In the genomic region with DNA sequence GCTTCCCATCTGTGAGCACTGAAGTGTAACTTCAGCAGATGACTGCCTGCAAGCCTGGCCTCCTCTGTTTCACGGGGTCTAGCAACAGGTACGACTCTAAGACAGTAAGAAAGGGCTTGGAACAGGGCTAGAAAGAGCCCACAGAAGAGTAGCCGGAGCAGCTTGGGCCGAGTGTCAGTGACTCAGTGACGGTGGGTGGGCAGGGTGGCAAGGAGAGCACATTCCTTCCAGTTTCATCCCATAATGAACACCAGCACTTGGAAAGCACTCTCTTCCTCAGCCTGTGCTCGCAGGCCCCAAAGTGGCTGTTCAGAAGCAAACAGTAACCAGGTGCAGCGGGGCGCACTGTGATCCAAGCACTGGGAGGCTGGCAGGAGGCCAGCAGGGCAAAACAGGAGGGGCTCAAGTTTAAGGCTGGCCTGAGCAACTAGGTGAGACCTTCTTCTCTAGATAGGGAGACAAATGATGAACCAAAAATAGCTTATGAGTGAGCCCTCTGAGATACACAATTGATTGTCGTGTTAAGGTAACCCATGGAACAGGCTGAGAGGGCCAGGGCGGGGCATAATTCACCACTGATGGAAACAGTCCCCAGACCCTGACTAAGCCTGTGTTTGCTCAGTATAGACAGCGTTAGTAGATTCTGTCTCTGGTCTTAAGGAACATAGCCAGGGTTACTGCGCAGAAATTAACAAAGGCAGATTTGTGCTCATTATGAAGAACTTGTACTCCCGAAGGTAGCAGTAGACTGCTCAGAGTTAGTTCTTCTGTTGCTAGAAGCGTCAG, we compare ENCODE assay signal across 8 mouse cellular contexts. TPM values are rescaled to one million over a fixed set of nuclear protein-coding genes. Genes with fewer than 3 reads are reported as not detected.
DNase-seq lines count a peak whose midpoint lies in the region; ATAC-seq and TF ChIP-seq lines count a peak whose summit lies in the region.

No protein-coding gene starts in this region.

- H3K9ac ChIP-seq in CH12.LX (ENCODE audit: insufficient read depth, low read depth), result no peak overlapping the region
- peak overlapping the region; percentile 44 for H3K9ac ChIP-seq in forebrain, embryonic 11.5 days (ENCODE audit: low read length)
- peak overlapping the region; percentile 4; the same call in 1 of the 2 replicates for H3K9ac ChIP-seq in limb, embryonic 14.5 days (ENCODE audit: low read depth, low read length, severe bottlenecking)

- ATAC-seq in forebrain, embryonic 11.5 days (replicated peaks; ENCODE audit: low FRiP score), result 0 out of 2 replicates have a peak, but pooled peaks have one; percentile 21
- ATAC-seq in limb, embryonic 14.5 days (ENCODE audit: low FRiP score, low read depth), result no peak
- no peak for ATAC-seq in inflammation-experienced regulatory T-cells, adult 6 months

- no peak overlapping the region; the same call in 1 of the 2 replicates for H3K4me2 ChIP-seq in CH12.LX (ENCODE audit: insufficient read depth, low read depth, poor library complexity, severe bottlenecking)
- H3K4me2 ChIP-seq in forebrain, embryonic 11.5 days (ENCODE audit: low read depth, low read length, severe bottlenecking), result peak overlapping the region; percentile 31; the same call in 1 of the 2 replicates
- H3K4me2 ChIP-seq in limb, embryonic 14.5 days (replicated peaks; ENCODE audit: low read depth, low read length, severe bottlenecking), result no peak overlapping the region; the same call in 1 of the 2 replicates

- no peak for DNase-seq in heart, embryonic 10.5 days (ENCODE audit: low spot score)
- DNase-seq in heart, postnatal 4 days, result no peak
- no peak for DNase-seq in CH12.LX (ENCODE audit: extremely low read depth)
- DNase-seq in forebrain, embryonic 11.5 days (ENCODE audit: low spot score), result peak; percentile 71
- peak; percentile 49 for DNase-seq in limb, embryonic 14.5 days (ENCODE audit: low spot score)
- DNase-seq in urinary bladder, adult 18-20 months (ENCODE audit: low spot score in 2 of 2), result no peak
- DNase-seq in right cerebral cortex, postnatal 4 days, result no peak

- peaks cover 32% of the 10 kb centered on the region for H3K79me2 ChIP-seq in CH12.LX (replicated peaks; ENCODE audit: control insufficient read depth, extremely low read depth, insufficient read depth, poor library complexity, severe bottlenecking)

- no peak for TF ChIP-seq POLR2A in CH12.LX (IDR thresholded peaks at IDR 0.05; ENCODE audit: low read depth, low read length)
- TF ChIP-seq POLR2A in limb, embryonic 14.5 days (IDR thresholded peaks at IDR 0.05; ENCODE audit: borderline replicate concordance, extremely low read depth, insufficient read depth, insufficient read length), result no peak

- no peak for TF ChIP-seq EP300 in CH12.LX (IDR thresholded peaks at IDR 0.05; ENCODE audit: low read length)

- TF ChIP-seq RAD21 in CH12.LX (IDR thresholded peaks at IDR 0.05; ENCODE audit: low read depth, low read length), result no peak

- H3K27me3 ChIP-seq in heart, embryonic 10.5 days (ENCODE audit: insufficient read depth, poor library complexity, severe bottlenecking), result no peaks in the 10 kb centered on the region
- no peaks in the 10 kb centered on the region for H3K27me3 ChIP-seq in CH12.LX (replicated peaks)
- H3K27me3 ChIP-seq in forebrain, embryonic 11.5 days (ENCODE audit: control insufficient read depth, insufficient read depth, low read length), result no peaks in the 10 kb centered on the region
- no peaks in the 10 kb centered on the region for H3K27me3 ChIP-seq in limb, embryonic 14.5 days (ENCODE audit: control insufficient read depth, insufficient read depth, low read length)

- 66% methylated on average over 14 of the region's 14 CpGs for WGBS in heart, embryonic 10.5 days
- 51% methylated on average over 14 of the region's 14 CpGs for WGBS in forebrain, embryonic 11.5 days
- 47% methylated on average over 14 of the region's 14 CpGs for WGBS in limb, embryonic 14.5 days

- peak overlapping the region; percentile 85 for H3K27ac ChIP-seq in heart, embryonic 10.5 days
- peak overlapping the region; percentile 35 for H3K27ac ChIP-seq in CH12.LX (ENCODE audit: insufficient read depth, low read depth)
- H3K27ac ChIP-seq in forebrain, embryonic 11.5 days (ENCODE audit: low read depth, low read length), result peak overlapping the region; percentile 95
- H3K27ac ChIP-seq in limb, embryonic 14.5 days (replicated peaks; ENCODE audit: low read depth, low read length), result peak overlapping the region; percentile 79

- no peak for TF ChIP-seq CTCF in CH12.LX (conservative IDR thresholded peaks at IDR 0.05 in 1 of 2, IDR thresholded peaks at IDR 0.05 in 1 of 2; ENCODE audit: low read depth in 2 of 2, low read length in 2 of 2)

- H3K36me3 ChIP-seq in heart, embryonic 10.5 days, result peaks cover 21% of the 10 kb centered on the region
- peaks cover 6 to 25% of the 10 kb centered on the region in 2 experiments for H3K36me3 ChIP-seq in CH12.LX (replicated peaks in 1 of 2; ENCODE audit: control insufficient read depth in 1 of 2, insufficient read depth in 1 of 2, low read length in 1 of 2)
- H3K36me3 ChIP-seq in forebrain, embryonic 11.5 days (ENCODE audit: control insufficient read depth, insufficient read depth, low read length), result no peaks in the 10 kb centered on the region; the same call in 1 of the 2 replicates
- peaks cover 10% of the 10 kb centered on the region for H3K36me3 ChIP-seq in limb, embryonic 14.5 days (ENCODE audit: control insufficient read depth, insufficient read depth, low read length)

- no peaks in the 10 kb centered on the region for H3K9me3 ChIP-seq in heart, embryonic 10.5 days
- no peaks in the 10 kb centered on the region for H3K9me3 ChIP-seq in CH12.LX (replicated peaks; ENCODE audit: low read length)
- H3K9me3 ChIP-seq in forebrain, embryonic 11.5 days (ENCODE audit: control insufficient read depth, low read length), result no peaks in the 10 kb centered on the region
- no peaks in the 10 kb centered on the region for H3K9me3 ChIP-seq in limb, embryonic 14.5 days (ENCODE audit: control insufficient read depth, low read length)

- dilution Hi-C loops in CH12.LX (cut with MboI; ENCODE audit: extremely low pct_ligation_motif_present, extremely low pct_unique_long_range_greater_than_20kb, low sequenced_read_pairs), result no loop called here

- no peak overlapping the region for H3K4me3 ChIP-seq in heart, embryonic 10.5 days
- no peak overlapping the region for H3K4me3 ChIP-seq in CH12.LX (replicated peaks in 1 of 3; ENCODE audit: low read depth in 2 of 3, low read length in 2 of 3, poor library complexity in 1 of 3)
- H3K4me3 ChIP-seq in forebrain, embryonic 11.5 days (ENCODE audit: low read depth, low read length), result no peak overlapping the region
- no peak overlapping the region for H3K4me3 ChIP-seq in limb, embryonic 14.5 days (replicated peaks; ENCODE audit: low read length)

- H3K4me1 ChIP-seq in heart, embryonic 10.5 days, result peaks cover 63% of the 10 kb centered on the region
- peaks cover 40 to 78% of the 10 kb centered on the region in 2 experiments for H3K4me1 ChIP-seq in CH12.LX (ENCODE audit: control insufficient read depth in 1 of 2, insufficient read depth in 2 of 2)
- H3K4me1 ChIP-seq in forebrain, embryonic 11.5 days (replicated peaks; ENCODE audit: control insufficient read depth, insufficient read depth, low read length), result peaks cover 57% of the 10 kb centered on the region
- H3K4me1 ChIP-seq in limb, embryonic 14.5 days (ENCODE audit: control insufficient read depth, insufficient read depth, low read length), result peaks cover 57% of the 10 kb centered on the region

- in situ Hi-C loops in CH12.LX (cut with MboI; ENCODE audit: low pct_ligation_motif_present, low pct_unique_long_range_greater_than_20kb, low sequenced_read_pairs), result no loop called here

TF ChIP-seq in CH12.LX, 34 proteins besides CTCF, POLR2A, EP300 and RAD21:
- no peak for TF ChIP-seq IRF4 (IDR thresholded peaks at IDR 0.05; ENCODE audit: low read depth, low read length)
- TF ChIP-seq BHLHE40 (IDR thresholded peaks at IDR 0.05; ENCODE audit: low read depth, low read length), result peak; percentile 35; the same call in 1 of the 2 replicates
- peak; percentile 9; the same call in 1 of the 2 replicates for TF ChIP-seq MEF2A (IDR thresholded peaks at IDR 0.05; ENCODE audit: borderline replicate concordance, low read depth, low read length)

RNA-seq across cellular contexts. Expression of a gene that starts 17.1 kb away (rescaled TPM):
- 0.04 and 0.10 TPM in 2 replicates for polyA plus RNA-seq in heart, embryonic 10.5 days (2016; fragmentation: Nextera tagmentation; extraction: Ambion mirVana)
- under 1 TPM; 0.20 to 0.36 TPM for total RNA-seq in heart, postnatal 4 days (2021)
- total RNA-seq in CH12.LX (2012; rRNA removed) (0.04 TPM in 2 replicates), CH12.LX (2014; rRNA removed) (not detected in 2 replicates)
- 0.07 and 0.11 TPM in 2 replicates for polyA plus RNA-seq in CH12.LX (2012; ENCODE audit: insufficient read length, low read depth)
- 0.56 TPM in 2 replicates for polyA plus RNA-seq in forebrain, embryonic 11.5 days (2014; fragmentation: Nextera tagmentation; extraction: Ambion mirVana)
- 1.7 and 2.1 TPM in 2 replicates for polyA plus RNA-seq in limb, embryonic 14.5 days (2012; rRNA removed)
- 0.15 and 0.39 TPM in 2 replicates for polyA plus RNA-seq in limb, embryonic 14.5 days (2014; fragmentation: Nextera tagmentation; extraction: Ambion mirVana)
- polyA plus RNA-seq in inflammation-experienced regulatory T-cells, adult 6 months (2017; shearing (Covaris generic)), result under 1 TPM in 2 of 3 experiments, not detected in 1; 0.16 to 0.38 TPM

Comparison
In these comparisons a context has a peak if more than half of its experiments do, and no peak if none do; other contexts are left out.
1. DNase-seq: peak in forebrain, embryonic 11.5 days (single experiment) and limb, embryonic 14.5 days (single experiment); none in heart, embryonic 10.5 days (single experiment), heart, postnatal 4 days (single experiment), CH12.LX (single experiment), urinary bladder, adult 18-20 months (0 of 2) and right cerebral cortex, postnatal 4 days (single experiment).
2. H3K27ac ChIP-seq: peak in every context shown above with its lines; median percentile 95 in forebrain, embryonic 11.5 days; 85 in heart, embryonic 10.5 days; 79 in limb, embryonic 14.5 days; 35 in CH12.LX.